Mouse (Mus musculus) right cerebral cortex, adult 2 months (tissue): ENCODE data around the gene Top2a.

ENCODE experiments used
- DNase-seq, 2 experiments: peaks; one replicate each; pipeline ENCODE4 v3.0.0; 2021 to 2022; ENCODE audit warnings: low spot score in 2 of 2

Top2a gene

DNA sequence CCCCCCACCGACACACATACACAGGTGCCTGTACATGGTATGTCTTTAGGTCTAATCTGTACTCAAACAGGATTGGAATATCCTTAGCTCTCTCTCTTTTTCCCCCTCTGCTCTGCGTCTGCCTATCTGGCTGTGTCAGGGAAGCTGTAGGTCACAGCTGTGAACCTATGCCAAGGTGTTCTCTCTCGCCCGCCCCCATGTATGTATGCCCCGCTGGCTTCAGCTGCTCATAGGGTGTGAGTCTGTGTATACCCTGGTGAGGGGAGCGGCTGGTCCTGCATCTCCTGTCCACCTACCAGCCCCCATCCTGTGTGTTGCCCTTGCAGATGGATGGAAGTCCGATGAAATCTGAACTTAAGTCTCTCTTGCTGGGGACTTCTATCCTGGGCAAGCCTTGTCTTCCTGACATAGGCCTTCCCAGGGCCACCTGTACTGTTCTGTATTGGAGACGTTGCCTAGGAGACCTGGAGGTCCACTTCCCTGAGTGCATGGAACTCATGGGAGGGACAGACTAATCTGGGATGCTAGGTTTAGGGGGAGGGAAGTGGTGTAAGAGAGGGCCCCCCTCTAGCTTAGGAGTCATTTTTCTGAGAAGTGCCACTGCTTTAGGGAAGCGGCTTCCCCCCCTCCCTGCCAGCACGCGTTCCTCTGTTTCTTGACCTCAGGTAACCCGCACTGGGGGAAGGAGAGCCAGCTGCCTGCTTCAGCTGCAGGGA, 74.6 kb downstream of the Top2a start:
- DNase-seq = no peak

DNA sequence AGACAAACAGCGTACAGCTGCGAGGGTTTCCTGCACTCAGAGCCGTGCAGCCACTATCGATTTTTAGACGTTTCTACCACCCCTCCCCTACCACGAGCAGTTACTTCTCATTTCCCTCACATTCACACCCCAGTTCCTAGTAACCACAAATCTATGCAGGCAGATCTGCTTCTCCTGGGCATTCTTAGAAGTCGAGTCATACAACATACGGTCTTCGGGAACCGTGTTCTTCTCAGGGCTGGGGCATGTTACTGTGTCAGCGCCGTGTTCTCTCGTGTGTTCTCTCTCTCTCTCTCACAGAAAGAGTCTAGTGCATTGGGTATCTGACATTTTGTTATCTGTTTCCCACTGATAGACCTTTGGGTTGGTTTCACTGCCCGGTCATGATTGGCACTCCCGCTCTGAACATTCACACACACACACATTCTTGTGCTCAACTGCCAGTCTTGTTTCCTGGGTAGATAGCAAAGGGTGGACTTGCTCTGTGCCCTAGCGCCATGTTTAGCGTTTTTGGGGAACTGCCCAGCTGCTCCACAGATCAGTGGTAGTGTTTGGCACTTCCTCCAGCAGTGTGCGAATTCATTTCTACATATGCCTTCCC, 75.9 kb downstream of the Top2a start:
- no peak for DNase-seq

DNA sequence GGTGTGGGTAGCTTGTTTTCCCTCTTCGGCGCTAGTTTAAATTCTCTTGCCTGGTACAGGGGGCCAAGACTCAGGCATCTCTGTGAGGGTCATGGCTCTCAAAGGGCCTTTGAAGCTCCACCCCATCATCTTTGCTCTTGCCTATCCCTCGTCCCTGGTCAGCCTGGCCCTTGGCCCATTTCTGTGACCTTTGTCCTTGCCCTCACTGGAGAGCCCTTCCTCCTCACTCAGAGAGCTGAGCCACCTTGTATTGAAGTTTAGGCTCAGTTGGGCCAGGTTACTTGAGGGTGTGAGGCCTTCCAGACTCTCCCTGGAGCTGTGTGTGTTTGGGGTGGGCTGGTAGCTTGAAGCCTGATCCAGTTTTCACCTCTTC, 78.4 kb downstream of the Top2a start:
- no peak for DNase-seq

DNA sequence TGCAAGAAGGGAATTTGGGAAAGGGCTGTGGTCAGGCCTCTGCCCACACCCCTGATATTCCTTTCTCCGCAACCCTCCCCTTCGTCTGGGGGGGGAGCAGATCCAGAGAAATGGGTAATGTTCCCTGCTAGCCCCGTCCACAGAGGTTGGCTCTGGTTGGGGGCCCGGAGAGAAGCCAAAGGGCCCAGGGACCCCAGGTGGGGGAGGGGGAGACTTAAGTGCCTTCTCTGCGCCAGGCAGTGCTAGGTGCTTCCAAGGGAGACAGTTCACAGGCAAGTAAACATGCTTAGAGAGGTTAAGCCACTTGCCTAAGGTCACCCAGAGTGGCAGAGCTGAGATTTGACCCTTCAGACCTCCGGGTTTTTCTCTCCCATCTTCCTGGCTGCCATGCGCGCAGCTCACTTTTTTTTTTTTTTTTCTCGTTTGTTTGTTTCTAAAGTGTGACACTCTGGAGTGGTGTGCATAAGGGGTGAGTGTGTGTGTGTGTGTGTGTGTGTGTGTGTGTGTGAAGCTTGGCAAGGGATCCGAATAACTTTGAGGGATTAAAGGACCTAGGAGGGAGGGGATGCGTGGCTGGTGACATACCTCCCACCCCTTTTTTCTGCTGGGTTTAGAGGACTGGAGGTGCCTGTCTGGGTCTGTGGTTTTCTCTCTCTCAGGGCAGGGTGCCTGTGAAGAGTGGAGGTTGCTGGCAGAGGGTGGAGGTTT, 78.9 kb downstream of the Top2a start:
- DNase-seq = no peak

DNA sequence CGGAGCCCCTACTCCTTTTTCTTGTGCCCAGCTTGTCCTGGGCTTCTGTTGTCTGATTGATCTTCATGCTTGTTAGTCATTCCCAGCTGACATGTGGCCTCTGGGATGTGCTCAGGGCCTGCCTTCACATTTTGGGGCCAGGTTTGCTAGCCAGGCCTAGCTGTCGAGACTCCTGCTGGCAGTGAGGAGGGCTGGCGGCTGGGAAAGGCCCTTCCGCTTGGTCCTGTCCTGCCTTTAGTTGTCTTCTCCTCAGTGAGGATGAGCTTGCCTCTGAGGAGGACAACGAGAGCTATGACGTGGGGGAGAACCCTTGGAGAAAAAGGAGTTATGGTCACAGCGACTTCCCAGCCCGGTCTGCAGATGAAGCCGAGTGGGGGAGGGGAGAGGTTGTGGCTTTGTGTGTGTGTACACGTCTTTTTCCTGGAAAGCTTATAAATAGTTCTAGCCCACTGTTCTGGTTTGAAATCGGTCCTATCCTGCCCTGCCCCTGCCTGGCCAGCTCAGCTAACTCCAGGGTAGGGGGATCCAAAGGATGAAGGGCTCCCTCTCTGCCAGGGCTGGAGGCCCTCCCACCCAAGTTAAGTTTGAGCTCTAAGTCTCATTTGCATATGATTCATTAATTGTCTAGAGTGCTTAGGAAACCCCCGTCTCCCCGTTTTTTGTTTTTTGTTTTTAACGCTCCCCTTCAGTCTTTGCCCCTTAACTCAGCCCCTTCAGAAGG, 80.1 kb downstream of the Top2a start:
- DNase-seq = no peak
